Mouse (Mus musculus) layer of hippocampus, adult 11-12 months (tissue): ENCODE data around the gene Uhmk1.
A peak's percentile ranks its signal among the peaks of the same experiment; 100 is the strongest.
"Not testable (repeated sequence)": the region's sequence is repeated elsewhere in the genome, so short reads cannot be mapped to it uniquely, and the experiment has no call there.

Experiments used
- DNase-seq: peaks from one replicate; pipeline ENCODE4 v3.0.0; 2022; ENCODE audit warnings: low spot score

Uhmk1 gene

DNA sequence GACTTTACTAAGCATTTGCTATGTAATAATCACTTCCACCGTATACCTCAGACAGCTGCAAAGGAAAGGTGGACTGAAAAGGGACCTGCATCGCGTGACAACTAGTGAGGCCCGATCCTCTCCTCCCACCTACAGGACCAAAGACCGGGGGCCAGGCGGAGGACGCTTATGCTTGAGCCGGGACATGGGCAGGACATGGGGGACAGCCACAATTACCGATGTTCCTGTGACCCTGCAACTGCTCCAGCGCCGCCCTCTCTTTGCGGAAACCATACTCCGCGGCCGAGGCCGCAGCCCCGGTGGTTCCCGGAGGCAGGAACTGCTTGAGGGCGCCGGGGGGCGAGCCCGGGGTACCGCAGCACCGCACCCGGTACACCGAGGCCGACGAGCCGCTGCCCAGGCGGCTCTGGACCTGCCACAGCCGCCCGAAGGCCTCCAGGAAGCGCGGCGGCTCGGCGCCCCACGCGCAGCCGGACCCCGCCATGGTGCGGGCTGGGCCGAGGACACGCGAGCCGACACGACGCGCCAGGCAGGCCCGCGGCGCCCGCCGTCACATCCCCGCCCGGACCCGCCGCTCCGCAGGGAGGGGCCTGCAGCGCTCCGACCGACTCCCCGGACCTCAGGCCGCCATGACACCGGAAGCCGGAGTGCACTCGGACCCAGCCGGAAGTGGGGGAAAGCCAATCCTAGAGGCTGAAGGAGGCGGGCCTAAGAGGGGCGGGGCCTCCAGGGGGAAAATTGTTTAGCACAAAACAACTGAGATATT is at the start of gene Uhmk1:
Gene Uhmk1 (minus strand): TSS at position 641 of the 766 bp plus-strand sequence.
- DNase-seq = peak; percentile 88

DNA sequence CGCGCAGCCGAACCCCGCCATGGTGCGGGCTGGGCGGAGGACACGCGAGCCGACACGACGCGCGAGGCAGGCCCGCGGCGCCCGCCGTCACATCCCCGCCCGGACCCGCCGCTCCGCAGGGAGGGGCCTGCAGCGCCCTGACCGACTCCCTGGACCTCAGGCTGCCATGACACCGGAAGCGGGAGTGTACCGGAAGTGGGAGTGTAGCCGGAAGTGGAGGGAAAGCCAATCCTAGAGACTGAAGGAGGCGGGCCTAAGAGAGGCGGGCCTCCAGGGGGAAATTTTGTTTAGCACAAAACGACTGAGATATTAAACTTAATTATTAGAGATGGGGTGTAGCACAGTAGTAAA is 40.3 kb upstream of the Uhmk1 start:
- DNase-seq = peak; percentile 89

DNA sequence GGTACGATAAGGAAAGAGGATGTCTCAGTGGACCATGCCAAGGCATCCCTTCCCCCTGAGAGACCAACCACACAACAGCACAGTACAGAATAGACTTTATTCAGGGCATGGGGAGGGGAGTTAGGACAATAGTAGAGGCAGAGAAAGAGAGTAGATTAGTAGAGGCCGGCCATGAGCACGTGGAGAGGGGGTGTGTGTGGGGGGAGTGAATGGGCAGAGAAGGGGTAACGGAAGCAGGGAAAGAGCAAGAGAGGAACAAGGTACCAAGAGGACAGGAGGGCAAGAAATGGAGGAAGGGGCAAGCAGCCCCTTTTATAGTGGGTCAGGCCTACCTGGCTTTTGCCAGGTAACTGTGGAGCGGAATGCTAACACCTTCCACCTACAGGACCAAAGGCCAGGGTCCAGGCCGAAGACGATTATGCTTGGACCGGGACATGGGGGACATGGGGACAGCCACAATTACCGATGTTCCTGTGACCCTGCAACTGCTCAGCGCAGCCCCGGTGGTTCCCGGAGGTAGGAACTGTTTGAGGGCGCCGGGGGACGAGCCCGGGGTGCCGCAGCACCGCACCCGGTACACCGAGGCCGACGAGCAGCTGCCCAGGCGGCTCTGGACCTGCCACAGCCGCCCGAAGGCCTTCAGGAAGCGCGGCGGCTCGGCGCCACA is 39.8 kb upstream of the Uhmk1 start:
- DNase-seq = no peak

DNA sequence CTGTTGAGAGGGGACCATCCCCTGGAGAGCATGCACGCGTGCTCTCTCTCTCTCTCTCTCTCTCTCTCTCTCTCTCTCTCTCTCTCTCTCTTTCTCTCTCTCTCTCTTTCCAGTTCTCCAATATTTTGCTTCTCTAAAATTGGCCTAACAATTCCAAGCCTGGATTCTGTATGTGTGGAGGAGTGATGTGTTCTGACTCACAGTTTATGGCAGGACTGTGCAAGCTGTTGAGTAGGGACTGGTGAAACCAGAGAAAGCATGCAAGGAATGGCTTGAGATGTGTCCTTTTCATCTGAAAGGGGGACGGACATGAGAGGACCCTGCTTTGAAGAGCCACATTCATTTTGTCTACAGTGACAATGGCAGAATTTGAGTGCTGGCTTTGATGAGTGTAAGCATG is 29.8 kb upstream of the Uhmk1 start:
- DNase-seq = no peak

DNA sequence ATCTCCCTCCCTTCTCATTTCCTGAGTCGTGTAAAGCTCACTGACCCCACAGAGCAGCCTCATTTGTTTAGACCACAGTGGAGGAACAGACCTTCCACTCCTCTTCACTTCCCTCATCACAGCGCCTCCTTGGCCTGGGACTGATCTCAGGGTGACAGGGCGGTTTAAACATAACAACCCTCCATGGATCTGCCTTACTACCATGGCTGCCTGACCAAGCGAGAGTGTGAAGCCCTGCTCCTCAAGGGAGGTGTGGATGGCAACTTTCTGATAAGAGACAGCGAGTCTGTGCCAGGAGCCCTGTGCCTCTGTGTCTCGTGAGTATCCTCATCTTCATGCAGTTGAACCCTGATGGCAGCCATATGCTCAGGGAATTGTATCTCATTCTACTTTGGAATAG is 17.5 kb upstream of the Uhmk1 start, which contains the start of gene Sh2d1b2:
Gene Sh2d1b2 (plus strand): TSS at position 62 of the 400 bp plus-strand sequence.
- DNase-seq = not testable (repeated sequence)

DNA sequence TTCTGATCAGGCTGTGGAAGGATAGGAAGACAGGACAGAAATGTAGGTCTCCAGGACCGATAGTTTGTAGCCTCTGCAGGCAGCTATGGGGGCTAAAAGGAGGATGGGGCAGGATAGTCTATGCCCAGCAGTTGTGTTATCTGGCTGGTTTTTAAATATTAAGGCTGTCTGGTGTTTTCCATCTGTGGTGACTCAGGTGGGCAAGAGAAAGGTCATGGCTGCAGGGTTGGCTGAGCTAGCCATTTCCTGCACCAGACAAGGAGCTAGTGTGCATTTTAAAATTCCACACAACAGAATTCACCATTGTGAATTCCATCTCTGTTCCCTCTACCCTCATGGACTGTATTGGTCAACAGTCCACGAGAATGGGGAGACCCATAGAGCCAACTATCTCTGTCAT is 8.1 kb upstream of the Uhmk1 start:
- DNase-seq = no peak

DNA sequence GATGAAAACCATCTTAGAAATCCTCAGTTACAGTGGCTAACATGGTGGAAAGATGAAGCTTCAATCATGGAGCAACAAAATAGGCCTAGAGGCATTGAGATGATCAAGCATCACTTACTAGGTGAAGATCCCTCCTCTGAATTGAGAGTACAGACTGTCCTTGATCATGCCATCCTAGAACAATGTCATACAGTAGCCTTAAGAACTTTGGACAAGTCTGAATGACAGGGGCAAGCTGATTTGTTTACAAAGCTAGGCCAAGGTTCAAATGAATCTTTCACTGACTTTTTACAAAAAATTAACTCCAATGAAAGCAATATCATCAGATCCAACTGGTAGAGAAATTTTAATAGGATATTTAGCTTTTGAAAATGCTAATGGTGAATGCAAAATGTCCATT is 5.2 kb upstream of the Uhmk1 start:
- DNase-seq = no peak

DNA sequence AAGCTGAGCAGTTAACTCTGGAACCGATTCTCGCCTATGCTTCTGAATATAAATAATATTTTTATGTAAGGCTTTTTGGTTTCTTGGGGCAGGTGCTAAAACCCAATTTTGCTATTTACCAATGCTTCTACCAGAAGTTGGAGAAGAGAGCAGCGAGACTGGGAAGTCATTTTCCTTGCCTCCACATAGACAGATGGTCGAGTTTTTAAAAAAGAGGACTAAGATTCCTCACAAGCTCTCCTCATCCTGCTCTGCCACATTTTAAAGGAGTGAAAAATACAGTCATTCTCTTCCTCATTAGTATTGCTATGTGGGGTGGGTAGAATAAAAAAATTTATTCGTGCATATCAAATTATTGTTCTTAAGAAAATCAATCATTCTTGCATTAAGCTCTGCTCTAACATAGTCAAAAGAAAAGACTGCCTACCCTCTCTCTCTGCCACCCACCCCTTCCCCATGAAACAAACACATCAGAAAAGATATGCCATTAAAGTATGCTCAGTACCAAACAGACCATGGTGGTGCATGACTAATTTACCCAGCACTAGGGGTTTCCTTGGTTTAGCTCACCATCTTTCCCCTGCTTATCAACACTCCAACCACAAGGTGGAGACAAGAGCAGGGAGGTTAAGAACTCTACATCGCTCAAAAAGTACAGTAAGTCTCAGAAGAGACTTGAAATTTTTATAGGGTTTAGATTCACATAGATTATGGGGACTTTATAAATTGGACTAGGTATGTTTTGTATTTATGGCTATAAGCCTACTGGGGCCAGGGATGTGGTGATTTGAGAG is 3.1 kb upstream of the Uhmk1 start:
- peak; percentile 13 for DNase-seq

DNA sequence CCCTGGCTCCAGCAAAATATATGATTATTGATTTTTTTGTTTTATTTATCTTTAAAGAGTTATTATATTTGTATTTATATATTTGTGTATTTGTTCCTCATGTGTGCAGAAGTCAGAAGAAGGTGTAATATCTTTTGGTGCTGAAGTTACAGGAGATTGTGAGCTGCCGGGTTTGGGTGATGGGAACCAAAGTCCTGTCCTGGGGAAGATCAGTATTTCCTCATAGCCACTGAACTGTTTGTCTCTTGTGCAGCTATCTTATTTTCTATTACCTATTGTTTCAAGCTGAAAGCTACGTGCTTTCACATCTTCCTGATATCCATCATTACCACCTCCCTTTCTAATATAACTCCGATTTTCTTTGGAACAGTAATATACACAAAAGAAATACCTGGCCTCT is 393 bp upstream of the Uhmk1 start:
- no peak for DNase-seq

DNA sequence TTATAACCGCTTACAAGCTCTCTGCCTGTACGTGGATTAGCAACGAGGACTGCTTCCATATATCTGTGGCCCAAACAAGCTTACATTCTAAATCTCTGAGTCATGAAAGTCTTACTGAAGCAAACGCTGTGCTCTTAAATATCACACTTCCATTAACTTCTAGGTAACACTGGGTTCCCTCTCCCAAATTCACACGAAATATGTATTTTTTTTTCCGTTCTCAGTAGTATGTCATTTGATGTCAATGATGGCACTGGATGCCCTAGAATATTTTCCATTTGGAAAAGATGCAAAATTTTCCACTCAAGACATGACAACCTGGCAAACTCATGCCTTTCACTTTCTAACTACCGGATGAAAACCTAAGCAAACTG is 827 bp downstream of the Uhmk1 start:
- no peak for DNase-seq

DNA sequence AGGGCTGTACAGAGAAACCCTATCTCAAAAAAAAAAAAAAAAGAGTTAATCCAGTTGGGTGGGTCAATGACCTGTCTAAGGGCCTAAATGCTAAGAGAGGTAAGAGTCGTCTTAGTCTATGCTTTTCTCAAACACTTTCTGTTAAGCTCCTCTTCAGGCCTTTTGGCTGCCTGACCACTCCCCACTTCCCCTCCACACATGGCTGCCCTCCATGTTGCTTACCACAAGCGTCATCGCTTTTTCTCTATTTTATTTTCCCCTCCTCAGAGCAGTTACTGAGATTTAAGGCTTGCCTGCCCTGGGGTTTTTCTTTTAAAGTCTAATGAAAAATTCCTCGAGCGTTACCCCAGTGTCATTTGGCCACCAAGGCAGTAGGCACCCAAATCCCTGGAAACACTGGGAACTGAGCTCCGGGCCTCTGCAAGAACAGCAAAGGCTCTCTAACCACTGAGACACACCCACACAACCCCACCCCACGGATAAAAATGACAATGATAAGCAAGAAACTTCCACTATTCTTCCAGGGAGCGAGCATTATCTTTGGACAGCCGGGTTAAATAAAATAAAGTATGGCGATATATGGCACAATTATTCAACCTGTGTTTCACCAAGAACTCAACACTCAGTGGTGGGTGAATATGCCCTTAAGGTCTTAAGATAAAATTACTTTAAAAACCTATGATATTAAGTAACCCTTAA is 1.9 kb downstream of the Uhmk1 start:
- DNase-seq = no peak

DNA sequence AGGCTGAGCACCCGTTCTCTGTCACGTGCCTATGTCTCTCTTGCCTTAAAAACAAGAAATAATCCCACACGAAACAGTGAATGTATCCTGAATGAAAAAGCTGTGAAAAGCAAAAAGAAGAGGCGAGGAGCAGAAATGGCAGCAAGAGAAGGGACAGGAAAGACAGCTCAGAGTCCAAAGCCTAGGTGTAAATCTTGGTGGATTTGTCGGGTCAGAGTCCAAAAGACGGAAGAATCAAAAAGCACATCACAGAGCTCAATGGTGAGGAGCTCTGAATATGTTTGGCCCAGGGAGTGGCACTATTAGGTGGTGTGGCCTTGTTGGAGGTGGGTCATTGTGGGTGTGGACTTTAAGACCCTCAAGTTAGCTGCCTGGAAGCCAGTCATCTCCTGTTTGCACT is 8.8 kb downstream of the Uhmk1 start:
- no peak for DNase-seq

DNA sequence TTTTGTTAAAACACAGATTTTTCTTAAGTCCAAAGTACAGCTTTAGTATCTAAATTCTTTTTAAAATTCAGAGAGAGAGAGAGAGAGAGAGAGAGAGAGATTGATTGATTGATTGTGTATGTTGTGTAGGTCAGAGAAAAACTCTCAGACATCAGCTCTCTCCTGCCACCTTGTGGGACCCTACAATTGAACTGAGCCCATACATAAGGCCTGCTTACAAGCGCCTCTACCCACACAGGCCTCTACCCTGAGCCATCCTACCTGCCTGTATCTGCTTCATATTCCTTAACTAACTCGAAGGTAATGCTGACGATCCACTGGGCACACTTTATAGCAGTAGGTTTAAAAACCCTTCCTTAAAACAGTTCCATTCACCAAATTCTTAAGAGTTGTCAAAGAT is 14.8 kb downstream of the Uhmk1 start:
- DNase-seq = no peak

DNA sequence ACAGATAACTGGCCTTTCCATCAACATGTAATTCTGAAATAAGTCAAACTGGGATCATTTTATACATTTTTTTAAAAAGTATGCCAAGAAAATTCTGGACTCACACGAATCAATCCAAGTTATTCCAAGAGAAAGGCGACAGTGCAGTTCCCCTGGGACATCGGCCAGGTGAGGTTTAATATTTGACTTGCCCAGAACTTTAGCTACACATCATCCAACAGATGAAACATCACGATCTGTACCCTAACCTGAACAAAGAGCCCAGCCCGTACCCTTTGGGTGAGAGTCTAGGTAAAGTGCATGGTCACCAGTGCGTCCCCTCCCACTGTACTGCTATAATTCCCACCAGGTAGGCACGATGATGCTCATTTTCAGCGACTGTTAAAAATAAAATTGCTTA is 19.0 kb downstream of the Uhmk1 start:
- no peak for DNase-seq

DNA sequence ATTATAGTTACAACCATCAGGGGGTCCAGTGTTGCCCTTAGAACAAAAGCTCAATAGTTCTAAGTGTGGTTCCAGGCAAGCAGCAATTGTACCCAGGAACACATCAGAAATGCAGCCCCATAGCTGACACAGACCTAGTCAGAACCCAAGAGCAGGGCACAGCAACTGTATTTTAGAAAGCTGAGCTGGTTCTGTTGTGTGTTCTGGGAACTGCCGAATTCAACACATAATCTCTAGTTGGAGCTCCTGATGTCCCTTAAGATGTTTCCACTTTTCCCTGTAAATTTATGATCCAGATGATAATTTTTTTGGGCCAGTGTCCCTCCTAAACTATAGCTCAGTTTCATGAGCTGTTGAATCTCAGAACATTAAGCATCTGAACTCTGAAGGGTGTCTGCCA is 23.3 kb downstream of the Uhmk1 start:
- no peak for DNase-seq

DNA sequence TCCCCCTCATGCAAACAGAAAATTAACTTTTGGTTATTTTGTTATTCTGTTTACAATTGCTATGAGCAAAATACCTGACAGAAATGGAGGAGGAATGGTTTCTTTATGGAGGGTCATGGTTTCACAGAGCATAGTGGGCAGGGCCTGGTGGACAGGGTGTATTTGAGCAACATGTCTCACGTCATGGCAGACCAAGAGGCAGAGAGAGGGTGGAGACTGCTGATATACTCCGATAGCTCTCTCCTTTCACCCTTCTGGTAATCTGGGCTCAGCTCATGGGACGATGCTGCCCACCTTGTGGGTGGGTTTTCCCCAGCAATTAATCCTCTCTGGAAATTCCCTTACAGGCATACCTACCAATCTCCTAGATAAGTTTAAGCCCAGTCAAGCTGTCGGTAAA is 25.0 kb downstream of the Uhmk1 start:
- DNase-seq = no peak

DNA sequence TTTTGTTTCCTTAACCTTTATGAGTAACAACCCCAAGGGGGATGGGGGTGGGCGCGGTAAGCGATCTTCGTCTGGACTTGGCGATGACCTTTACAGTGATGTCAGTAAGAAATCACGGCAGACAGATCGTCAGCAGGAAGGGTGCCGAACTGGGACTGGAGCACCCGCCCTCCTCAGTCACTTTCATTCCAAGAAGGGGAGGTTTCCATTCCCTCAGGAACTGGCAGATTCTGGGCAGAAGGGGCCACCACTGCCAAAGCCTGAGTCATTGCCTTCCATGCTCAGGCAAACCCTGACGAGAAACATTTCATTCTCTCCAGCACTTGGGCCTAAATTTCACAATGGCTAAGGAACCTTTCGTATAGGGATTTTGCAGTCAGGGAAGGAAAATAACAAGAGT is 26.6 kb downstream of the Uhmk1 start:
- DNase-seq = no peak

DNA sequence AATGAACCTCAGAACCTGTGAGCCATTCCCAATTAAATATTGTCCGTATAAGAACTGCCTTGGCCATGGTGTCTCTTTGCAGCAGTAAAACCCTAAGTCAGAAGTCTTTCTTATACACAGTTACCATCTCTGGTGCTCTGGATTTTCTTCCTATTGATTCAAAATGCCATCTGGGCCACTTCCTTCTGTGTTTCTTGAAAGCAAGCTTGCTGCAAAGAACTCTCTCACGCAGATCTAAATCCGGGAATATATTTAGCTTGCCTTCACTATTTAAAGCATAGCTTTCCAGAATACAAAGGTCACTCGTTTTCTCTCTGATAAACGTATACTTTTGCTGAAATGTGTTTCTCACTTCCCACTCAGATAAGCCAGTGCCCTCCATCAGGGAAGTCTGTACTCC is 28.7 kb downstream of the Uhmk1 start:
- DNase-seq = no peak

DNA sequence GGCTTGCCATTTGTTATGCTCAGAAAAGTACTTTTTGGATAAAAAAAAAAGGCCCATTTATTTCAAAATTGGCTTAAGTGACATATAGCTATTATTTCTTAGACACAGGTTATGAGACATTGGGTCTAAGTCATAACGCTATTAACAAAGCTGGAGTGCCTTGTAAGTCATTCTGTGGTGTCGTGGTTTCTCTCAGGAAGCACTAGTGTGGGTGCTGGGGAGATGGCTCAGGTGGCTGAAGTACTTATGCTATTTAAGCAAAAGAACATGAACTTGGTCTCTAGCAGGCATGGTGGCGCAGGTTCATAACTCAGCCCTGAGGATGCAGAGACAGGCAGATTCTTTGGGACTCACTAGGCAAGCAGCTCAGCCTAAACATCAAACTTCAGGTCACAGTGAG is 30.1 kb downstream of the Uhmk1 start:
- DNase-seq = no peak

DNA sequence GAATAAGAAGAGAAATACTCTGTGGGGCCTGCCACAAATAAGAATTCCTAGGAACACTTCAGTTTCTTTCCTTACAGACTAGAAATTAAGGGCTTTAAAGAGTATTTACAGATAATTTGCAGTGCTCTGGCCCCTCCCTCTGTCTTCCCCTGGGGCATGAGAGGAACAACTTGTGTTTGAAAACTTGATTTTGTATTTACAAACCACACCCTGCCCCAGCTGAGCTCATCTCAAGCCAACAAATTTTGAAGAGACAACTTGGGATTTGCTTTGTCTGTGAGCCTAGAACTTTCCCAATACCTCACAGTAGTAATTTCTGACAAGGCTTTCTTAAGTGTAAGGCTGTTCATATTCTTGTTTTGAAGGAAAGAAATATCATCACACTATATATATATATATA is 32.5 kb downstream of the Uhmk1 start:
- no peak for DNase-seq

DNA sequence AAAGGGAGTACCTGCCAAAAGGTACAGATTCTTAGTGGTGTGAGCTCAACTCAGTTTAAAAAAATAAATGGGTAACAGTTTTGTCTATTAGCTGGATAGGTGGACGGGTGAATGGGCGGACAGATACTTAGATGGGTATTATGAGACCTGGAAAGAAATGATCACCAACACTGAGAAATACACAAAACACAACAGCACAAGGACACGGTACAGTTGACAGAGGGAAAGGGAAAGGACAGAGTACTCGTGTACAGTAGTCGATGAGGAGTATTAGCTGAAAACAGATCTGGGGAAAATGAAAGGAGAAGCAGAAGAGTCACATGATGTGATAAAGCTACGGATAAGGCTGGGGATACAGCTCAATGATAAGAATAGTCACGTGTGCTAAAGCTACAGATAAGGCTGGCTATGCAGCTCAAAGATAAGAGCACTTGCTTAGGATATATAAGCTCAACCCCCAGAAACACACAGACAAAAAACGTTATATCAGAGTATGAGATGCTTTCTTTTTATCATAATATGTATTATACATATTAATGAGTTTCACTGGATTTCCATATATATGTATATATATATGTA is 38.4 kb downstream of the Uhmk1 start:
- no peak for DNase-seq

DNA sequence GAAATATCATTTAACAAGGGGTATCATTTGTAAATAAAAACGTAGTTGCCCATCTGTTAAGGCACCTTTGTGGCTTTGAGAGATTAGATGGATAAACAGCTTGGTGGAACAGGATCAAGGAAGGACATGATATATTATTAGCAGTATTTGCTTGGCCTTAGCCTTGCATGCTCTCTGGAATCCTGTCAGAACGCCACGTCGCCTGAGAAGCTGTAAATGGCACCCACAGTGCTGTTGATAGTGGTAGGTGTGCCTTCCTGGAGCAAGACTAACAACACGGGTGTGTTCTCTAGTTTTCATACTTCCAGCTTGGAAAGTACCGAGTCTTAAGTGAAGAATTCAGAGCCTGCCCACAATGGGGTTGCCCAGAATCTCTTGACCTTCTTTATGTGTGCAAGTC is 39.3 kb downstream of the Uhmk1 start:
- DNase-seq = no peak
